In genomic region chr10:11361985-11362692, GRCm38 (mm10) we compare ENCODE assay signal across 8 mouse cellular contexts. TPM values are rescaled to one million over a fixed set of nuclear protein-coding genes. Genes with fewer than 3 reads are reported as not detected.
DNase-seq lines count a peak whose midpoint lies in the region; ATAC-seq and TF ChIP-seq lines count a peak whose summit lies in the region.

No protein-coding gene starts in this region.

- no peak overlapping the region for H3K9ac ChIP-seq in forebrain, embryonic 11.5 days (ENCODE audit: low read length)
- H3K9ac ChIP-seq in neural tube, embryonic 11.5 days (ENCODE audit: low read length), result no peak overlapping the region
- H3K9ac ChIP-seq in neural tube, embryonic 15.5 days (replicated peaks), result no peak overlapping the region
- H3K9ac ChIP-seq in intestine, postnatal 0 days (ENCODE audit: low read depth, low read length), result no peak overlapping the region

- DNase-seq in forebrain, embryonic 11.5 days (ENCODE audit: low spot score), result no peak
- DNase-seq in forebrain, embryonic 10.5 days (ENCODE audit: extremely low spot score, low spot score), result no peak
- no peak for DNase-seq in neural tube, embryonic 11.5 days (ENCODE audit: low spot score)
- peak; percentile 83 for DNase-seq in retina, embryonic 14.5 days (ENCODE audit: low spot score)
- DNase-seq in c-Kit-positive CD71-positive TER-119-positive erythroid progenitor cells, embryonic 14.5 days (ENCODE audit: low spot score), result no peak

- peak; percentile 78 for TF ChIP-seq CTCF in intestine, postnatal 0 days (IDR thresholded peaks at IDR 0.05; ENCODE audit: low read depth)

- no peak overlapping the region for H3K4me2 ChIP-seq in forebrain, embryonic 11.5 days (ENCODE audit: low read depth, low read length, severe bottlenecking)
- no peak overlapping the region for H3K4me2 ChIP-seq in neural tube, embryonic 11.5 days (ENCODE audit: low read depth)
- H3K4me2 ChIP-seq in neural tube, embryonic 15.5 days, result no peak overlapping the region
- no peak overlapping the region for H3K4me2 ChIP-seq in intestine, postnatal 0 days (replicated peaks; ENCODE audit: low read depth)

- H3K36me3 ChIP-seq in forebrain, embryonic 11.5 days (ENCODE audit: control insufficient read depth, insufficient read depth, low read length), result no peaks in the 10 kb centered on the region
- no peaks in the 10 kb centered on the region for H3K36me3 ChIP-seq in forebrain, embryonic 10.5 days (replicated peaks)
- H3K36me3 ChIP-seq in neural tube, embryonic 11.5 days (ENCODE audit: control insufficient read depth, insufficient read depth, low read length), result no peaks in the 10 kb centered on the region
- no peaks in the 10 kb centered on the region for H3K36me3 ChIP-seq in neural tube, embryonic 15.5 days
- no peaks in the 10 kb centered on the region for H3K36me3 ChIP-seq in intestine, postnatal 0 days (ENCODE audit: control insufficient read depth, insufficient read depth)

- WGBS in forebrain, embryonic 11.5 days, result 62% methylated on average over 5 of the region's 5 CpGs
- 61% methylated on average over 5 of the region's 5 CpGs for WGBS in forebrain, embryonic 10.5 days
- 63% methylated on average over 5 of the region's 5 CpGs for WGBS in neural tube, embryonic 11.5 days
- 63% methylated on average over 5 of the region's 5 CpGs for WGBS in neural tube, embryonic 15.5 days
- WGBS in intestine, postnatal 0 days, result 62% methylated on average over 5 of the region's 5 CpGs

- H3K27me3 ChIP-seq in forebrain, embryonic 11.5 days (ENCODE audit: control insufficient read depth, insufficient read depth, low read length), result no peaks in the 10 kb centered on the region
- no peaks in the 10 kb centered on the region for H3K27me3 ChIP-seq in forebrain, embryonic 10.5 days (ENCODE audit: poor library complexity, severe bottlenecking)
- no peaks in the 10 kb centered on the region for H3K27me3 ChIP-seq in neural tube, embryonic 11.5 days (ENCODE audit: control insufficient read depth, insufficient read depth, low read length)
- no peaks in the 10 kb centered on the region for H3K27me3 ChIP-seq in neural tube, embryonic 15.5 days (replicated peaks)
- no peaks in the 10 kb centered on the region for H3K27me3 ChIP-seq in intestine, postnatal 0 days (replicated peaks; ENCODE audit: control insufficient read depth, insufficient read depth, low read length)

- no peak overlapping the region for H3K4me3 ChIP-seq in forebrain, embryonic 11.5 days (ENCODE audit: low read depth, low read length)
- no peak overlapping the region for H3K4me3 ChIP-seq in forebrain, embryonic 10.5 days
- H3K4me3 ChIP-seq in neural tube, embryonic 11.5 days (ENCODE audit: low read depth, low read length), result no peak overlapping the region
- no peak overlapping the region for H3K4me3 ChIP-seq in neural tube, embryonic 15.5 days (replicated peaks)
- no peak overlapping the region for H3K4me3 ChIP-seq in intestine, postnatal 0 days (ENCODE audit: low read depth, low read length)

- no peaks in the 10 kb centered on the region for H3K4me1 ChIP-seq in forebrain, embryonic 11.5 days (replicated peaks; ENCODE audit: control insufficient read depth, insufficient read depth, low read length)
- H3K4me1 ChIP-seq in forebrain, embryonic 10.5 days, result no peaks in the 10 kb centered on the region
- no peaks in the 10 kb centered on the region for H3K4me1 ChIP-seq in neural tube, embryonic 11.5 days (ENCODE audit: control insufficient read depth, insufficient read depth, low read length)
- H3K4me1 ChIP-seq in neural tube, embryonic 15.5 days, result no peaks in the 10 kb centered on the region
- no peaks in the 10 kb centered on the region for H3K4me1 ChIP-seq in intestine, postnatal 0 days (replicated peaks; ENCODE audit: control insufficient read depth, insufficient read depth, low read length)

- no peak overlapping the region for H3K27ac ChIP-seq in forebrain, embryonic 11.5 days (ENCODE audit: low read depth, low read length)
- no peak overlapping the region for H3K27ac ChIP-seq in forebrain, embryonic 10.5 days
- no peak overlapping the region for H3K27ac ChIP-seq in neural tube, embryonic 11.5 days (ENCODE audit: low read depth, low read length)
- no peak overlapping the region for H3K27ac ChIP-seq in neural tube, embryonic 15.5 days (replicated peaks)
- H3K27ac ChIP-seq in intestine, postnatal 0 days (ENCODE audit: low read depth, low read length), result no peak overlapping the region

- peak; percentile 30; the same call in 1 of the 2 replicates for ATAC-seq in forebrain, embryonic 11.5 days (replicated peaks; ENCODE audit: low FRiP score)
- 0 out of 2 replicates have a peak, but pooled peaks have one; percentile 55 for ATAC-seq in neural tube, embryonic 11.5 days (ENCODE audit: insufficient read depth, low FRiP score, low TSS enrichment)
- no peak for ATAC-seq in neural tube, embryonic 15.5 days (ENCODE audit: low FRiP score)
- ATAC-seq in common myeloid progenitor, adult 5-6 weeks (replicated peaks; ENCODE audit: low read depth, poor library complexity, severe bottlenecking), result peak; percentile 85
- ATAC-seq in intestine, postnatal 0 days, result no peak

- no peaks in the 10 kb centered on the region for H3K9me3 ChIP-seq in forebrain, embryonic 11.5 days (ENCODE audit: control insufficient read depth, low read length)
- H3K9me3 ChIP-seq in forebrain, embryonic 10.5 days, result peaks cover 8% of the 10 kb centered on the region; the same call in 1 of the 2 replicates
- no peaks in the 10 kb centered on the region for H3K9me3 ChIP-seq in neural tube, embryonic 11.5 days (ENCODE audit: control insufficient read depth, low read length)
- no peaks in the 10 kb centered on the region for H3K9me3 ChIP-seq in neural tube, embryonic 15.5 days (replicated peaks)
- H3K9me3 ChIP-seq in intestine, postnatal 0 days (ENCODE audit: control insufficient read depth), result no peaks in the 10 kb centered on the region

RNA-seq across cellular contexts. Expression of gene Epm2a, which starts 18.9 kb away (rescaled TPM):
- polyA plus RNA-seq in forebrain, embryonic 11.5 days (2014; fragmentation: Nextera tagmentation; extraction: Ambion mirVana), result 0.55 and 0.63 TPM in 2 replicates
- polyA plus RNA-seq in forebrain, embryonic 10.5 days (2016; fragmentation: Nextera tagmentation; extraction: Ambion mirVana), result 0.46 and 0.52 TPM in 2 replicates
- polyA plus RNA-seq in neural tube, embryonic 11.5 days (2014; fragmentation: Nextera tagmentation; extraction: Ambion mirVana), result 0.40 and 0.87 TPM in 2 replicates
- 1.00 and 1.5 TPM in 2 replicates for polyA plus RNA-seq in neural tube, embryonic 15.5 days (2015; fragmentation: Nextera tagmentation; extraction: Ambion mirVana)
- total RNA-seq in common myeloid progenitor, adult 5-6 weeks (2017), result 6.2 TPM in 2 replicates
- polyA plus RNA-seq in intestine, postnatal 0 days (2015; fragmentation: Nextera tagmentation; extraction: Ambion mirVana), result 0.14 and 0.85 TPM in 2 replicates

Comparison
In these comparisons a context has a peak if more than half of its experiments do, and no peak if none do; other contexts are left out.
1. ATAC-seq: peak in forebrain, embryonic 11.5 days (single experiment), neural tube, embryonic 11.5 days (single experiment) and common myeloid progenitor, adult 5-6 weeks (single experiment); none in neural tube, embryonic 15.5 days (single experiment) and intestine, postnatal 0 days (single experiment).